Mouse (Mus musculus) lung, postnatal 0 days (tissue): ENCODE data around the gene Kidins220. TPM values are rescaled to one million over a fixed set of nuclear protein-coding genes. Genes with fewer than 3 reads are reported as not detected.

Experiments
- ATAC-seq: fragments of 200-750 bp; cut with Nextera tagmentation; 2 replicates; pipeline ENCODE4 v1.8.0; 2017; ENCODE audit warnings: moderate library complexity
- DNase-seq: peaks from one replicate; pipeline ENCODE4 v3.0.0-alpha.2; 2016; ENCODE audit warnings: low spot score
- H3K27ac ChIP-seq: fragments of 300-500 bp; sonication (generic); 2 replicates; pipeline ENCODE4 v1.5.1; 2014; ENCODE audit warnings: antibody characterized with exemption, mild to moderate bottlenecking, low read length, mixed read lengths
- H3K27me3 ChIP-seq: fragments of 300-500 bp; sonication (generic); replicated peaks from 2 replicates; pipeline ENCODE4 v1.6.1; 2014; ENCODE audit warnings: low read length, mixed read lengths; ENCODE audit not compliant: insufficient read depth
- H3K36me3 ChIP-seq: fragments of 300-500 bp; sonication (generic); 2 replicates; pipeline ENCODE4 v1.6.1; 2014; ENCODE audit warnings: low read length, mixed read lengths; ENCODE audit not compliant: insufficient read depth
- H3K4me1 ChIP-seq: fragments of 300-500 bp; sonication (generic); 2 replicates; pipeline ENCODE4 v1.6.1; 2014; ENCODE audit warnings: antibody characterized with exemption, low read depth, low read length, mixed read lengths; ENCODE audit not compliant: insufficient read depth
- H3K4me2 ChIP-seq: fragments of 300-500 bp; sonication (generic); replicated peaks from 2 replicates; pipeline ENCODE4 v1.6.1; 2014; ENCODE audit warnings: low read depth, mild to moderate bottlenecking, low read length, moderate library complexity, mixed read lengths
- H3K4me3 ChIP-seq: fragments of 300-500 bp; sonication (generic); 2 replicates; pipeline ENCODE4 v1.5.1; 2014; ENCODE audit warnings: low read depth, low read length
- H3K9ac ChIP-seq: fragments of 300-500 bp; sonication (generic); replicated peaks from 2 replicates; pipeline ENCODE4 v1.6.1; 2014; ENCODE audit warnings: low read depth, mild to moderate bottlenecking
- H3K9me3 ChIP-seq: fragments of 300-500 bp; sonication (generic); 2 replicates; pipeline ENCODE4 v1.6.1; 2016; ENCODE audit warnings: low read length, mixed read lengths
- CTCF ChIP-seq: IDR thresholded peaks from 2 replicates; pipeline ENCODE4 v1.5.1; 2016; ENCODE audit warnings: antibody characterized with exemption, mild to moderate bottlenecking
- EP300 ChIP-seq: IDR thresholded peaks from 2 replicates; pipeline ENCODE4 v1.6.1; 2016; ENCODE audit warnings: antibody characterized with exemption, mild to moderate bottlenecking, control low read depth
- whole genome bisulfite sequencing: fragments of 180-500 bp; shearing (Covaris S2); extraction: QIAGEN DNeasy Blood & Tissue Kit; methylation state at CpG from one replicate; pipeline ENCODE4 v1.1.7; 2014; 5-methylcytosine and 5-hydroxymethylcytosine counted together
- polyA plus RNA-seq: library from polyadenylated mRNA; unstranded; fragments of >200 nt; fragmentation: Nextera tagmentation; extraction: Ambion mirVana; gene quantifications from 2 replicates; pipeline ENCODE4 v1.2.1, GENCODE M21; 2015

Kidins220 gene
- polyA plus RNA-seq, 1 experiment from 2014 or later, result 14.0 TPM

DNA sequence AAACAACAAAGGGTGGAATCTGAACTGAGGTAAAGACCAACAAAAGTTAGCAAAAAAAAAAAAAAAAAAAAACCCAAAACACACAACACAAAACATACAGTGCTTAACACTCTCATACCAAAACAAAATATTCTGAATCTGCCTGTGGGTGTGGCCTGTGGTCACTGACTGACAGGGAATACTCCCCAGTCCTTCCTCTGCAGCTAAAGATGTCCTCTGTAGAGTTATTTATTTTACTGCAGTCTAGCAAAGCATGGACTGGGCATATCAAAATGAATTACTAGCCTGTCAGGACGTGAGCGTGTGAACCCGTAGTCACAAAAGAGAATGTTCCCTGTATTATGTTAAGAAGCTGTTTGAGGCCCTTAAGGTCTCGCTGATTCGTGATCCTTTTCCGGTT, 87.5 kb downstream of the Kidins220 start:
- DNase-seq (no peak), ATAC-seq (no peak)
- H3K4me3 ChIP-seq, result no peak overlapping the region
- TF ChIP-seq EP300, result no peak
- no peak for TF ChIP-seq CTCF
- 73% methylated on average over 6 of the region's 6 CpGs for WGBS
- H3K27me3 ChIP-seq, result no peaks in the 10 kb centered on the region
- no peaks in the 10 kb centered on the region for H3K4me1 ChIP-seq
- no peaks in the 10 kb centered on the region for H3K9me3 ChIP-seq
- peaks cover 10% of the 10 kb centered on the region; the same call in 1 of the 2 replicates for H3K36me3 ChIP-seq
- H3K9ac ChIP-seq, result no peak overlapping the region
- no peak overlapping the region for H3K27ac ChIP-seq
- H3K4me2 ChIP-seq, result no peak overlapping the region

DNA sequence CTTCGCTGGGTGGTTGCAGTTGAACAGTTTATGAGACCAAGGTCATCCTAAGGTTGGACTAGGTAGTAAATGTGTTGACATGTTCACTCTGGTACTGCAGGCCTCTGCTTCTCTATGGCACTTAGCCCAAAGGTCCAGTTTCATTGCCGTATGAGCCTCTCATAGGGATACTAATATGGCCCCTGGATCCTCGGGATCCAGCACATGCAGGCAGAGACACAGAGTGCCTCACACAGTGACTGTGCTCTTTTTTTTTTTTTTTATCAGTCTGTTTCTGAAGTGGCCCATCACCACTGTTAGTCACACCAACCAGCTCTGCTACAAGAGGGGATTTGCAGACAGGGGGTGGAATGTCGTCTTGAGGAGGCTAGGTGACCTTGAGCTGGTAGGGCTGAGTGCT, 98.6 kb downstream of the Kidins220 start:
- H3K36me3 ChIP-seq, result no peaks in the 10 kb centered on the region
- no peaks in the 10 kb centered on the region for H3K9me3 ChIP-seq
- no peak overlapping the region for H3K4me2 ChIP-seq
- TF ChIP-seq CTCF (no peak), EP300 (no peak)
- H3K4me1 ChIP-seq, result no peaks in the 10 kb centered on the region
- DNase-seq, result no peak
- H3K27ac ChIP-seq, result no peak overlapping the region
- no peak for ATAC-seq
- no peaks in the 10 kb centered on the region for H3K27me3 ChIP-seq
- H3K9ac ChIP-seq, result no peak overlapping the region
- WGBS, result 80% methylated on average over 4 of the region's 4 CpGs
- H3K4me3 ChIP-seq, result no peak overlapping the region

DNA sequence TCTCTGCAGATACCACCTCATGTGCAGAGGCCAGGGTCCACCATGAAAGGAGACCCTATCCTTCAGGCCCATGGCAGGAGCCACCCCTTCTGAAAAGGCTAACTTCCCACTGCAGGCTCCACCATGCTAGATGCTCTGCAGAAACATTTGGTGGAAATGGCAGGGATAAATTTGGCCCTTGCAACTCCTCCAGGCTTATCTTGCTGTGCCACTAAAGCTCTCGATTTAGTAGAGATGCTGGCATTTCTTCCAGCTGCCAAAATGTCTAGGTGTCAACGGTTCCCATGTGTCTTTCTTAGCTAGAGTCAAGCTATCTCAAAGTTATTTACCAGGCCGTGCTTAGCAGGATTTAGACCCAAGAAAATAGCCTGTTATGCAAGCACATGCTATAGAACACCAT, 99.6 kb downstream of the Kidins220 start:
- H3K9ac ChIP-seq, result no peak overlapping the region
- ATAC-seq (no peak), DNase-seq (no peak)
- 72% methylated on average over 3 of the region's 3 CpGs for WGBS
- no peaks in the 10 kb centered on the region for H3K4me1 ChIP-seq
- no peak overlapping the region for H3K4me3 ChIP-seq
- no peak overlapping the region for H3K4me2 ChIP-seq
- H3K27me3 ChIP-seq, result no peaks in the 10 kb centered on the region
- no peaks in the 10 kb centered on the region for H3K9me3 ChIP-seq
- TF ChIP-seq EP300, result no peak
- TF ChIP-seq CTCF, result no peak
- H3K27ac ChIP-seq, result no peak overlapping the region
- no peaks in the 10 kb centered on the region for H3K36me3 ChIP-seq

DNA sequence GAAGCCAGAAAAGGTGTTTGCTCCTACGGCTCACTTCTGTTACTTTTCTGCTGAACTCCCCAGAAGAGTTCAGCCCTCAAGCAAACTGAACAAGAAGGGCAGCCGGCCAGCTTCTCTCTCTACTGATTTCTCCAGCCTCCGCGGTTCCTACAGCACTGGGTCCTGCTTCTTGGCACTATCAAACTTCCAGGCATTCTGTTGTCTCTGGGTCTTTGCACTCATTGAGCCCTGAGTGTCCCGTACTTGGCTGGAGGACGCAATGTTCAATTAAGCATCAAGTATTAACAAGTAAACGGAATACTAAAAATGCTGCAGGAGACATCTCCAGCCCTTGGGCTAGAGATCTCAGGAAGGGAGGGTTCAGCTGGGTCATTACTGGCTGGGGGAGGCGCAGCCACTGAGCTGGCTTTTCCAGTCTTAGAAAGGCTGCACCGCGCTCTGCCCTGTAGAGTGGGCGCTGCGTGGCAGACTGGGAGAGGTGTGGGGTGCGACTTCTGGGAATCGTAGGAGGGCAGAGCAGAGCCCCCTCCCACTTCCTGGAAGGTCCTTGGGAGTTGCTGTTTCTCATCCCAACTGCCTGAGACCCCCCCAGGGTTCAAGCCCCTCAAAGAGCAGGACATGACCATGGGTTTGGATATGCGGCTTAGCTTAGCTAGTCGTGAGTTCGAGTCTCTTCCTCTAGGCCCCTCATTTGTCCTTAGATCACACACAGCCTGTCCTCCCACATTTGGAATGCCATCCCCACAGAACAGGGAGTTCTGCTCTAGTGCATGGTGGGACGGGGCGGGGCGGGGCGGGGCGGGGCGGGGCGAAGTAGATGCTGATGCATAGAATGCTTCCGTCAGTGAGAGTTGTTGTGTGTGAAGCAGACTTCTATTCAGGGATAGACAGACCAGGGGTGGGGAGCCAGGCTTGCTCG, 108.8 kb downstream of the Kidins220 start:
- Histone ChIP-seq H3K4me3 (no peak overlapping the region; the same call in 1 of the 2 replicates), H3K4me1 (peaks cover 5% of the 10 kb centered on the region; the same call in 1 of the 2 replicates), H3K36me3 (no peaks in the 10 kb centered on the region), H3K9ac (no peak overlapping the region), H3K9me3 (no peaks in the 10 kb centered on the region), H3K27me3 (no peaks in the 10 kb centered on the region), H3K4me2 (peak overlapping the region; percentile 32; the same call in 1 of the 2 replicates), H3K27ac (no peak overlapping the region)
- ATAC-seq (peak; percentile 77), DNase-seq (peak; percentile 41)
- TF ChIP-seq CTCF (no peak), EP300 (peak; percentile 44; the same call in 1 of the 2 replicates)
- 34% methylated on average over 26 of the region's 26 CpGs for WGBS

DNA sequence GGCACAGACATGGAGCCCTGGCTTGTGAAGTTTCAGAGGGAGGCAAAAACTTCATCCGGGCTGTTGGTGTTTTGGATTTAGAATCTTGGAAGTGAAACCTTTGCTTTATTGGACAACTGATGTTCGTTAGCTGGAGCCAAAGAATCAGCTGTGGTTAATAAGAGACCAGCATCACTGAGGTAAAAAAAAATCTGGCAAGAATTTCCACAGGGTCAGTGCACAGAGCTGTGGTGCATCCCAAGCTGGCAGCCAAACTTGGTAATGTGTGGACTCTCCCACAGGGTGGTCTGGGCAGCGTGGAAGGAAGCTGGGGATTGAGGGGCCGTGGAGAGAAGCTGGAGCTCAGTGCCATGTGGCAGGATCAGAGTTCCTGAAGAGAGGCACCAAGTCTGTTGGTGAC, 112.2 kb downstream of the Kidins220 start:
- Histone ChIP-seq H3K4me2 (no peak overlapping the region), H3K9me3 (no peaks in the 10 kb centered on the region), H3K4me1 (peaks cover 5% of the 10 kb centered on the region; the same call in 1 of the 2 replicates), H3K36me3 (no peaks in the 10 kb centered on the region), H3K27me3 (no peaks in the 10 kb centered on the region), H3K27ac (no peak overlapping the region), H3K9ac (no peak overlapping the region), H3K4me3 (no peak overlapping the region)
- WGBS, result 35% methylated on average over 4 of the region's 4 CpGs
- TF ChIP-seq CTCF, result no peak
- DNase-seq, result no peak
- no peak for ATAC-seq

DNA sequence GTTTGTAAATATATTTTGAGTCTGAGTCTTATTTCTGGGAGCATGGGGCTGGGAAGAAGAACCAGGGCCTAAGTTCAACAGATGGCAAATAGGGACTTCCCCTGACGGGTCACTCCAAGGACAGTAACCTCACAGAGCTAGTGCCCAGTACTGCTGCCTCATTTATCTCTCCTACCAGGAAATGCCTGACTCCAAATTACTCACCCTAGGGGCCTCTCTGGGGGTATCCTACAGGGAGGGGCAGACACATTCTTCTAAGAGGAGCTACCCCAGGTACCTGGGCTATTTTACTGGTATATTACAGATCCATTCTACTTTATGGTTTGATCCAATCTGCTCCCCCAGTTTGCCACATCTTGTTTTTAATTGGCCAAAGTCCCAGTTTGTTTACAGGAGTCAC, 114.7 kb downstream of the Kidins220 start:
- 76% methylated on average over 1 of the region's 1 CpGs for WGBS
- DNase-seq (no peak), ATAC-seq (no peak)
- no peak overlapping the region for H3K27ac ChIP-seq
- H3K9ac ChIP-seq, result no peak overlapping the region
- H3K9me3 ChIP-seq, result no peaks in the 10 kb centered on the region
- no peaks in the 10 kb centered on the region for H3K27me3 ChIP-seq
- no peaks in the 10 kb centered on the region for H3K36me3 ChIP-seq
- no peak overlapping the region for H3K4me3 ChIP-seq
- H3K4me1 ChIP-seq, result peaks cover 12% of the 10 kb centered on the region; the same call in 1 of the 2 replicates
- TF ChIP-seq EP300, result no peak
- TF ChIP-seq CTCF, result no peak
- H3K4me2 ChIP-seq, result no peak overlapping the region
